Comparison of ENCODE assay signal across 16 mouse cellular contexts in the genomic region with DNA sequence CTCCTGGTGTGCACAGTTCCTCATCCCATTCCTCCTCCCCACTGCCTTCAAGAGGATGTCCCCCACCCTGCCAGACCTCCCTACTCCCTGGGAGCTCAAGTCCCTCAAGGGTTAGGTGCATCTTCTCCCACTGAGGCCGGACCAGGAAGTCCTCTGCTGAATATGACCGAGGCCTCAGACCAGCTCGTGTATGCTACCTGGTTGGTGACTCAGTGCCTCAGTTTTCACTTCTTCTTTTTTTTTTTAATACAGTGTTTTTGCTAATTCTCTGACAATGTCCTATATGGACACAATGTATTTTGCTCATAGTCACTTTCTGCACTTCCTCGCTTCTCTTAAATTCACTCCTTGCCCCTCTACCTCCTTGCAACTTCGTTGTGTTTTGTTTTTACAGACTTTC.
"Had no signal": no experiment of that assay in that cellular context is flagged by ENCODE, and none has a peak within 500 bp of the region (broad histone marks: within the 10 kb centered on the region; RNA-seq: fewer than 3 reads in every experiment).

No protein-coding gene starts in this region.

- H3K27ac ChIP-seq: neural tube, embryonic 12.5 days; neural tube, embryonic 13.5 days; neural tube, embryonic 15.5 days; stomach, embryonic 15.5 days; stomach, postnatal 0 days had no signal

- H3K36me3 ChIP-seq: neural tube, embryonic 12.5 days; neural tube, embryonic 13.5 days; neural tube, embryonic 15.5 days; stomach, embryonic 15.5 days had no signal

- H3K27me3 ChIP-seq: neural tube, embryonic 12.5 days; neural tube, embryonic 13.5 days; neural tube, embryonic 15.5 days; stomach, embryonic 15.5 days had no signal

- H3K9ac ChIP-seq: neural tube, embryonic 12.5 days; neural tube, embryonic 13.5 days; neural tube, embryonic 15.5 days; stomach, embryonic 15.5 days had no signal

- H3K4me3 ChIP-seq: neural tube, embryonic 12.5 days; neural tube, embryonic 13.5 days; neural tube, embryonic 15.5 days; stomach, embryonic 15.5 days had no signal

- H3K4me2 ChIP-seq: neural tube, embryonic 12.5 days; neural tube, embryonic 13.5 days; neural tube, embryonic 15.5 days; stomach, embryonic 15.5 days had no signal

- H3K4me1 ChIP-seq: neural tube, embryonic 12.5 days; neural tube, embryonic 13.5 days; neural tube, embryonic 15.5 days; stomach, embryonic 15.5 days had no signal

- DNase-seq: retina, postnatal 1 day; right cerebral cortex, adult 18-20 months; right cerebral cortex, postnatal 14 days; right cerebral cortex, postnatal 25 days; right cerebral cortex, postnatal 4 days; spleen, adult 18-20 months; thymus, adult 18-20 months; thymus, adult 2 months; thymus, postnatal 14 days; thymus, postnatal 25 days; thymus, postnatal 4 days had no signal

- H3K9me3 ChIP-seq: neural tube, embryonic 12.5 days; neural tube, embryonic 13.5 days; neural tube, embryonic 15.5 days; stomach, embryonic 15.5 days had no signal
